Mouse (Mus musculus) lung, embryonic 14.5 days (tissue): Measurements from ENCODE around the gene Olfr521. TPM values are rescaled to one million over a fixed set of nuclear protein-coding genes. Genes with fewer than 3 reads are reported as not detected.
"Not testable (repeated sequence)": the region's sequence is repeated elsewhere in the genome, so short reads cannot be mapped to it uniquely, and the experiment has no call there.

Experiments used
- ATAC-seq: fragments of 200-750 bp; cut with Nextera tagmentation; 2 replicates; pipeline ENCODE4 v1.8.0; 2017; ENCODE audit warnings: mild to moderate bottlenecking, moderate TSS enrichment, moderate library complexity; ENCODE audit not compliant: insufficient read depth
- DNase-seq: peaks from one replicate; pipeline ENCODE4 v3.0.0-alpha.2; 2015
- H3K27ac ChIP-seq: fragments of 300-500 bp; sonication (generic); 2 replicates; pipeline ENCODE4 v1.5.1; 2014; ENCODE audit warnings: low read depth, mild to moderate bottlenecking, moderate library complexity
- H3K27me3 ChIP-seq: fragments of 300-500 bp; sonication (generic); 2 replicates; pipeline ENCODE4 v1.6.1; 2014; ENCODE audit warnings: low read length, control low read depth; ENCODE audit not compliant: insufficient read depth
- H3K36me3 ChIP-seq: fragments of 300-500 bp; sonication (generic); 2 replicates; pipeline ENCODE4 v1.6.1; 2014; ENCODE audit warnings: control low read depth; ENCODE audit not compliant: insufficient read depth
- H3K4me1 ChIP-seq: fragments of 300-500 bp; sonication (generic); 2 replicates; pipeline ENCODE4 v1.6.1; 2014; ENCODE audit warnings: antibody characterized with exemption, control low read depth; ENCODE audit not compliant: insufficient read depth
- H3K4me2 ChIP-seq: fragments of 300-500 bp; sonication (generic); 2 replicates; pipeline ENCODE4 v1.6.1; 2014; ENCODE audit warnings: mild to moderate bottlenecking
- H3K4me3 ChIP-seq: fragments of 300-500 bp; sonication (generic); 2 replicates; pipeline ENCODE4 v1.5.1; 2014; ENCODE audit warnings: low read depth, low read length
- H3K9ac ChIP-seq: fragments of 300-500 bp; sonication (generic); 2 replicates; pipeline ENCODE4 v1.6.1; 2014
- H3K9me3 ChIP-seq: fragments of 300-500 bp; sonication (generic); 2 replicates; pipeline ENCODE4 v1.6.1; 2016; ENCODE audit warnings: low read depth, low read length, control low read depth
- CTCF ChIP-seq: IDR thresholded peaks from 2 replicates; pipeline ENCODE4 v1.5.1; 2016; ENCODE audit warnings: antibody characterized with exemption, low read depth
- WGBS: fragments of 180-500 bp; shearing (Covaris S2); extraction: QIAGEN DNeasy Blood & Tissue Kit; methylation state at CpG from one replicate; pipeline ENCODE4 v1.1.7; 2014; 5-methylcytosine and 5-hydroxymethylcytosine counted together
- polyA plus RNA-seq: library from polyadenylated mRNA; unstranded; fragments of >200 nt; fragmentation: Nextera tagmentation; extraction: Ambion mirVana; gene quantifications from 2 replicates; pipeline ENCODE4 v1.2.1, GENCODE M21; 2014

Gene Olfr521
- polyA plus RNA-seq, 1 experiment from 2014 or later = not detected

DNA sequence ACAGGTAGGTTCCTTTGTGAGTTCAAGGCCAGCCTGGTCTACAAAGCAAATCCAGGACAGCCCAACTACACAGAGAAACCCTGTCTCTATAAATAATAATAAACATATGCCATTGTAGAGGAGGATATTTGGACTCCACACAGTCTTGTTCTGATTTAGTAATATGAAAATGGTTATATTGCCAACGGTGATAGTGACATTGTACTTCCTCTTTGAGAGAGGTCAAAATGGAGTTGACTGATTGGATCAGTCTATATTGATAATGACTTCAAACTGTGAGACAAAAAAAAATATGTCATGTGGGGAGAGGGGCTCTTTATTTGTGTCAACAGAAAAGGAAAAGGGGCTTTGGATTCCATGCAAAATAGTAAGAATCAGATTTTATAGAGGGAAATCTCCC, 42.0 kb downstream of the Olfr521 start:
- H3K27ac ChIP-seq = no peak overlapping the region
- DNase-seq (no peak), ATAC-seq (no peak)
- H3K9me3 ChIP-seq = no peaks in the 10 kb centered on the region
- H3K27me3 ChIP-seq = no peaks in the 10 kb centered on the region
- H3K4me1 ChIP-seq = no peaks in the 10 kb centered on the region
- H3K9ac ChIP-seq = no peak overlapping the region
- no peak overlapping the region for H3K4me2 ChIP-seq
- no peaks in the 10 kb centered on the region for H3K36me3 ChIP-seq
- 65% methylated on average over 1 of the region's 1 CpGs for WGBS
- no peak overlapping the region for H3K4me3 ChIP-seq
- no peak for TF ChIP-seq CTCF

- not testable (repeated sequence) for H3K36me3 ChIP-seq, H3K4me2 ChIP-seq, H3K27ac ChIP-seq, H3K4me3 ChIP-seq, H3K27me3 ChIP-seq, H3K9me3 ChIP-seq, DNase-seq, H3K9ac ChIP-seq, ATAC-seq, H3K4me1 ChIP-seq
- 48% methylated on average over 7 of the region's 7 CpGs for WGBS
These were observed 43.7 kb downstream of the Olfr521 start for GRCm38 (mm10) chr7:99807043-99807442.

DNA sequence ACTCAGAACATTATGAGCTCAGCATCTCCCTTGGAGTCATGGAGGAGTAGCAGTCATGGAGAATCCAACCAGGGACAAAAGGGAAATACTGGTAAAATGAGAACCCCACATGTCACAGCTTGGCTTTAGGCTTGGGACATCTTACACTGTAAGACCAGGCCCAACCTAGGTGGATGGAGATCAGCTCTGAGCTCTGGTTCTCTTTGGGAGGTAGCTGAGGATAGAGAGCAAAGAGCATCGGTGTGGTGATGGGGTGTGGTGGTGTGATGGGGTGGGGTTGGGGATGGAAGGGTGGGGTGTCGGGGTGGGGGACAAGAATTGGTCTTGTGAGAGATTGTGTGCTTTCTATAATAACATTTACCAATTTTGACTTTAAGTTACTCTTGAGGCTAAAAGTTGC, 47.5 kb downstream of the Olfr521 start:
- H3K36me3 ChIP-seq = no peaks in the 10 kb centered on the region
- H3K9me3 ChIP-seq = no peaks in the 10 kb centered on the region
- no peak overlapping the region for H3K27ac ChIP-seq
- no peaks in the 10 kb centered on the region for H3K27me3 ChIP-seq
- H3K4me3 ChIP-seq = no peak overlapping the region
- no peaks in the 10 kb centered on the region for H3K4me1 ChIP-seq
- no peak for DNase-seq
- no peak for TF ChIP-seq CTCF
- WGBS = 88% methylated on average over 2 of the region's 2 CpGs
- ATAC-seq = no peak
- no peak overlapping the region for H3K9ac ChIP-seq
- no peak overlapping the region for H3K4me2 ChIP-seq

DNA sequence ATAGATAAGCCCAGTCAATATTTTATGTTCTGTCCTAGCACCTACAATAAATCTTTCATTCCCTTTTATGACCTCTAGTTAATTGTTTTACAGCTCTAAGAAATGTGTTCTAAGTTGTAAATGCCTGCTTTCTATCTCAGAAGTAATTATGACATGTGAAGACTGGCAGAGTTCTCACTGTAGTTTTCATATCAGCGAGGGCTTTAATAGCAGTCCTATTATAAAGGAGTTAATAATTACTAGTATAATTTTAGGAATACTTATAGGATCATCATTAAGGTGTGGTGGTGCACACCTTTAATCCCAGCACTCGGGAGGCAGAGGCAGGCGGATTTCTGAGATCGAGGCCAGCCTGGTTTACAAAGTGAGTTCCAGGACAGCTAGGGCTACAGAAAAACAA, 48.4 kb downstream of the Olfr521 start:
- ATAC-seq (no peak), DNase-seq (no peak)
- Histone ChIP-seq H3K4me1 (no peaks in the 10 kb centered on the region), H3K4me3 (no peak overlapping the region), H3K9ac (no peak overlapping the region), H3K27ac (no peak overlapping the region), H3K36me3 (no peaks in the 10 kb centered on the region), H3K9me3 (no peaks in the 10 kb centered on the region), H3K27me3 (no peaks in the 10 kb centered on the region), H3K4me2 (no peak overlapping the region)
- no peak for TF ChIP-seq CTCF
- 77% methylated on average over 4 of the region's 4 CpGs for WGBS

DNA sequence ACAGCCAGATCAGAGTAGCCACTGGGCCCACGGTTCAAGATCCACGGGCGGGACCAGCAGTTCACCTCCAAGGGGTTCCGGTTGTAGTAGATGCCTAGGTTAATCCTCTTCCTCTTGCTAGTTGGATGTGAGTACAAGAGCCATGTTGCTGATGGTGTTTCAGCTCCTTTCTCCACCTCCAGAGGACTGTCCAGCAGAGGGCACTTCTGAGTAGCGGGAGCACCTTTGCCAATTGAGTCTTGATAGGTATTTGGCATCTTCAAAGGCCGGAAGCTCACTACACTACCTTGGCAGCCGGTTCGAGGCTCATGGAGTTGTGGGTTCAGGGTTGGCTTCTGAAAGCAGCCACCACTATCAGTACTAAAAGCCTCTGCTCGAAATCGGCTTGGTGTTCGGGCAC, 50.1 kb downstream of the Olfr521 start:
- no peaks in the 10 kb centered on the region for H3K4me1 ChIP-seq
- no peaks in the 10 kb centered on the region for H3K27me3 ChIP-seq
- H3K4me2 ChIP-seq = no peak overlapping the region
- TF ChIP-seq CTCF = peak; percentile 62
- WGBS = 87% methylated on average over 11 of the region's 11 CpGs
- ATAC-seq (no peak), DNase-seq (peak; percentile 42)
- H3K4me3 ChIP-seq = no peak overlapping the region
- H3K27ac ChIP-seq = no peak overlapping the region
- H3K36me3 ChIP-seq = no peaks in the 10 kb centered on the region
- no peaks in the 10 kb centered on the region for H3K9me3 ChIP-seq
- H3K9ac ChIP-seq = no peak overlapping the region

DNA sequence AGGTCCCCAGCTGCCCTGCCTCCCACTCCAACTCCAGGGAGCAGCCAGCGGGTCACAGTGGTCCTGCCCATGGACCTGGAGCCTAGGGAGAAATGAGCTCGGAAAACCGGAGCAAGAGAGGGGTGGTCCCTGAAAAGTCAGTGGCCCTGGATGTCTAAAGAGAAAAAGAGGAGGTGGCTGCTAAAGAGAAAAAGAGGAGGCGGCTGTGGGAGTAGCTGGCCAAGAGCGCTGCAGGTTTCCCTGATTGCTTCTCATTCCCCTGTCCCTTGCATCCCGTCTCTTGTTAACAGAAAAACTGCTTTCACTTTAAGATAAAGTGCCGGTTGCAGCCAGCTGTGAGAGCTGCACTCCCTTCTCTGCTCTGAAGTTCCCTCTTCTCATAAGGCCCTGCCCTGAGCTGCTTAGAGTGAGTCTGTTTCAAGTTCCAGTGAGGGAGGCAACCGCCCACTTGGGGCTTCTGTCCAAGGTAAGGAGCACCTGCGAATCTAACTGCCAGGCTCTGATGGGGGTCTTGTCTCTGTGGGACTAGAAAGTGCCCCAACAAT, 54.9 kb downstream of the Olfr521 start:
- not testable (repeated sequence) for H3K4me2 ChIP-seq, H3K27ac ChIP-seq, H3K36me3 ChIP-seq, H3K4me1 ChIP-seq, H3K9me3 ChIP-seq, H3K27me3 ChIP-seq, H3K9ac ChIP-seq, H3K4me3 ChIP-seq, ATAC-seq
- peak; percentile 22 for DNase-seq
- WGBS = 17% methylated on average over 9 of the region's 9 CpGs

Other genes with a start within 250 kb of the Olfr521 start
- 7.0 and 7.8 TPM in 2 replicates for gene Arrb1, start 228.0 kb upstream of the Olfr521 start, polyA plus RNA-seq
- gene Tpbgl, start 136.4 kb upstream of the Olfr521 start, polyA plus RNA-seq = 1.2 TPM in 2 replicates
- gene Slco2b1, start 52.2 kb upstream of the Olfr521 start, polyA plus RNA-seq = 2.9 and 4.0 TPM in 2 replicates
- gene Olfr520, start 33.2 kb upstream of the Olfr521 start, polyA plus RNA-seq = not detected in 2 replicates
- gene Neu3, start 64.9 kb downstream of the Olfr521 start, polyA plus RNA-seq = 3.0 and 3.2 TPM in 2 replicates
- gene Xrra1, start 95.6 kb downstream of the Olfr521 start, polyA plus RNA-seq = 0.30 and 0.34 TPM in 2 replicates
- 322 and 366 TPM in 2 replicates for gene Spcs2, start 100.0 kb downstream of the Olfr521 start, polyA plus RNA-seq
- gene Rnf169, start 216.9 kb downstream of the Olfr521 start, polyA plus RNA-seq = 7.8 and 8.1 TPM in 2 replicates
- gene Chrdl2, start 242.7 kb downstream of the Olfr521 start, polyA plus RNA-seq = 0.12 TPM in 1 of 2 replicates, not detected in the other